In the genomic region with DNA sequence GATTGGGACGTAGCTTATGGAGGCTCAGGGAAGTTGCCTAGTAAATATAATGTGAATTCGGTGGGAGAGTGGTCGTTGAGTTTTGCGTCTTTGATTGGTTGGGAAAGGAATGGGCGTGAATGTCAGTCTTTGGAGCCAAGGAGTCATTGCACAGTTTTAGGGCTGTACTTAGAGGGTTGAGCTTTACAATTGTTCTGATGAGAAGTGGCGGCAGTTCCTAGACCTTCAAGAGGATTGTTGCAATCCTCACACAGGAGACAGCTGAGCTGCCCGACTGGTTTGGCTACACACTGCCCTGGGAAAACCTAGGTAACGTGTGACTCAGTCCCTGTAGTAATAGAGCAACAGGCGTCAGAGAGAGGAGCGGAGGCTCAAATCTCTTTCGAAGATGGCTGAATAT, we compare ENCODE assay signal across 8 mouse cellular contexts. TPM values are rescaled to one million over a fixed set of nuclear protein-coding genes. Genes with fewer than 3 reads are reported as not detected.
DNase-seq lines count a peak whose midpoint lies in the region; ATAC-seq and TF ChIP-seq lines count a peak whose summit lies in the region.

No protein-coding gene starts in this region.

- no peaks in the 10 kb centered on the region for H3K27me3 ChIP-seq in erythroblast, embryonic 14.5 days (ENCODE audit: control insufficient read depth)
- H3K27me3 ChIP-seq in C2C12 (ENCODE audit: control insufficient read depth, insufficient read depth, insufficient read length) = no peaks in the 10 kb centered on the region
- H3K27me3 ChIP-seq in embryonic facial prominence, embryonic 10.5 days (replicated peaks; ENCODE audit: low read depth, poor library complexity, severe bottlenecking) = no peaks in the 10 kb centered on the region
- no peaks in the 10 kb centered on the region for H3K27me3 ChIP-seq in midbrain, embryonic 12.5 days

- peaks cover 62% of the 10 kb centered on the region for H3K79me2 ChIP-seq in C2C12 (ENCODE audit: control insufficient read depth, insufficient read depth)

- no peak for DNase-seq in embryonic facial prominence, embryonic 10.5 days (ENCODE audit: low spot score)
- peak; percentile 13 for DNase-seq in kidney, postnatal 14 days
- no peak for DNase-seq in natural killer cell, adult 2 months (ENCODE audit: low spot score in 2 of 2)
- no peak for DNase-seq in frontal cortex, postnatal 25 days (ENCODE audit: low spot score in 2 of 2)

- H3K4me2 ChIP-seq in midbrain, embryonic 12.5 days (replicated peaks) = peak overlapping the region; percentile 69

- WGBS in embryonic facial prominence, embryonic 10.5 days = 43% methylated on average over 11 of the region's 11 CpGs
- WGBS in midbrain, embryonic 12.5 days = 47% methylated on average over 11 of the region's 11 CpGs

- H3K4me3 ChIP-seq in erythroblast, embryonic 14.5 days (replicated peaks) = peak overlapping the region; percentile 90
- peak overlapping the region; percentile 87 for H3K4me3 ChIP-seq in C2C12 (ENCODE audit: insufficient read depth, poor library complexity, severe bottlenecking)
- peak overlapping the region; percentile 100 for H3K4me3 ChIP-seq in embryonic facial prominence, embryonic 10.5 days
- peak overlapping the region; percentile 67 for H3K4me3 ChIP-seq in midbrain, embryonic 12.5 days

- H3K9me3 ChIP-seq in erythroblast, embryonic 14.5 days (ENCODE audit: control insufficient read depth, low read length) = no peaks in the 10 kb centered on the region
- H3K9me3 ChIP-seq in embryonic facial prominence, embryonic 10.5 days = no peaks in the 10 kb centered on the region
- no peaks in the 10 kb centered on the region for H3K9me3 ChIP-seq in midbrain, embryonic 12.5 days

- ATAC-seq in erythroblast, adult 5-6 weeks (replicated peaks; ENCODE audit: low FRiP score, poor library complexity, severe bottlenecking) = no peak
- ATAC-seq in midbrain, embryonic 12.5 days (ENCODE audit: low FRiP score, low read depth) = no peak

- peak overlapping the region; percentile 61 for H3ac ChIP-seq in C2C12 (ENCODE audit: control insufficient read depth, insufficient read length, low read depth)

- H3K79me3 ChIP-seq in C2C12 (ENCODE audit: low read depth) = peaks cover 52% of the 10 kb centered on the region

- no peak for TF ChIP-seq CTCF in C2C12 (IDR thresholded peaks at IDR 0.05; ENCODE audit: control insufficient read depth, insufficient read depth, insufficient read length)

- peaks cover 30% of the 10 kb centered on the region for H3K4me1 ChIP-seq in erythroblast, embryonic 14.5 days (ENCODE audit: control insufficient read depth)
- H3K4me1 ChIP-seq in embryonic facial prominence, embryonic 10.5 days = peaks cover 17% of the 10 kb centered on the region
- peaks cover 13% of the 10 kb centered on the region for H3K4me1 ChIP-seq in midbrain, embryonic 12.5 days

- peaks cover 4% of the 10 kb centered on the region for H3K36me3 ChIP-seq in erythroblast, embryonic 14.5 days (ENCODE audit: control insufficient read depth)
- no peaks in the 10 kb centered on the region for H3K36me3 ChIP-seq in C2C12 (ENCODE audit: control insufficient read depth, insufficient read depth)
- H3K36me3 ChIP-seq in embryonic facial prominence, embryonic 10.5 days (replicated peaks) = no peaks in the 10 kb centered on the region
- H3K36me3 ChIP-seq in midbrain, embryonic 12.5 days = no peaks in the 10 kb centered on the region

- peak overlapping the region; percentile 80 for H3K9ac ChIP-seq in midbrain, embryonic 12.5 days (replicated peaks)

- H3K27ac ChIP-seq in embryonic facial prominence, embryonic 10.5 days (replicated peaks) = peak overlapping the region; percentile 90; the same call in 1 of the 2 replicates
- no peak overlapping the region for H3K27ac ChIP-seq in midbrain, embryonic 12.5 days (replicated peaks)

TF ChIP-seq in C2C12, 6 proteins besides CTCF, POLR2A, EP300 and RAD21:
- no peak for TF ChIP-seq MYOG (IDR thresholded peaks at IDR 0.05; ENCODE audit: control insufficient read depth, extremely low read depth, insufficient read length)
- no peak for TF ChIP-seq MAX (IDR thresholded peaks at IDR 0.05)
- no peak for TF ChIP-seq FOSL1 (IDR thresholded peaks at IDR 0.05; ENCODE audit: insufficient read depth, low read length, poor library complexity, severe bottlenecking)
- TF ChIP-seq MYOD1 (IDR thresholded peaks at IDR 0.05; ENCODE audit: control insufficient read depth, insufficient read length, low read depth) = no peak
- TF ChIP-seq CEBPB (IDR thresholded peaks at IDR 0.05; ENCODE audit: low read depth) = no peak
- TF ChIP-seq USF1 (IDR thresholded peaks at IDR 0.05; ENCODE audit: low read depth) = no peak

RNA-seq across cellular contexts. Expression of a gene that starts 1.2 kb away (rescaled TPM):
- polyA plus RNA-seq in erythroblast, embryonic 14.5 days (2012) = 0.39 and 0.47 TPM in 2 replicates
- 33.0 and 44.3 TPM in 2 replicates for total RNA-seq in erythroblast, adult 5-6 weeks (2015; ENCODE audit: low replicate concordance)
- 11.6 and 19.3 TPM in 2 replicates for total RNA-seq in erythroblast, adult 5-6 weeks (2017; ENCODE audit: low replicate concordance)
- 22.1 TPM for polyA plus RNA-seq in C2C12 (2012; fragmentation: generic; extraction: Trizol)
- polyA plus RNA-seq in embryonic facial prominence, embryonic 10.5 days (2016; fragmentation: Nextera tagmentation; extraction: Ambion mirVana) = 61.4 and 62.2 TPM in 2 replicates
- 74.2 and 75.5 TPM in 2 replicates for polyA plus RNA-seq in midbrain, embryonic 12.5 days (2016; fragmentation: Nextera tagmentation; extraction: Ambion mirVana)

RNA-seq across cellular contexts. Expression of a gene that starts 44.4 kb away (rescaled TPM):
- polyA plus RNA-seq in erythroblast, embryonic 14.5 days (2012) = 0.10 and 0.15 TPM in 2 replicates
- 16.7 and 21.7 TPM in 2 replicates for total RNA-seq in erythroblast, adult 5-6 weeks (2015; ENCODE audit: low replicate concordance)
- total RNA-seq in erythroblast, adult 5-6 weeks (2017; ENCODE audit: low replicate concordance) = 19.3 and 25.6 TPM in 2 replicates
- polyA plus RNA-seq in C2C12 (2012; fragmentation: generic; extraction: Trizol) = 11.1 TPM
- polyA plus RNA-seq in embryonic facial prominence, embryonic 10.5 days (2016; fragmentation: Nextera tagmentation; extraction: Ambion mirVana) = 19.1 and 19.9 TPM in 2 replicates
- polyA plus RNA-seq in midbrain, embryonic 12.5 days (2016; fragmentation: Nextera tagmentation; extraction: Ambion mirVana) = 15.0 and 19.8 TPM in 2 replicates

Comparison
In these comparisons a context has a peak if more than half of its experiments do, and no peak if none do; other contexts are left out.
1. RNA of a gene that starts 1.2 kb away (polyA plus RNA-seq): 74.2 to 75.5 TPM in midbrain, embryonic 12.5 days, 61.4 to 62.2 TPM in embryonic facial prominence, embryonic 10.5 days and 22.1 TPM in C2C12 (single experiment); 0.39 to 0.47 TPM in erythroblast, embryonic 14.5 days; every median in the first group is over 10 times any median in the second.
2. RNA of a gene that starts 44.4 kb away (polyA plus RNA-seq): 19.1 to 19.9 TPM in embryonic facial prominence, embryonic 10.5 days, 15.0 to 19.8 TPM in midbrain, embryonic 12.5 days and 11.1 TPM in C2C12 (single experiment); 0.10 to 0.15 TPM in erythroblast, embryonic 14.5 days; every median in the first group is over 10 times any median in the second.
3. Peak in every context shown above with its lines, with median percentiles within 50 percentile points of each other: H3K4me3 ChIP-seq.